Mouse (Mus musculus): ENCODE results near the gene Pex6.
"Not testable (repeated sequence)": the region's sequence is repeated elsewhere in the genome, so short reads cannot be mapped to it uniquely, and the experiment has no call there.

Gene Pex6

DNA sequence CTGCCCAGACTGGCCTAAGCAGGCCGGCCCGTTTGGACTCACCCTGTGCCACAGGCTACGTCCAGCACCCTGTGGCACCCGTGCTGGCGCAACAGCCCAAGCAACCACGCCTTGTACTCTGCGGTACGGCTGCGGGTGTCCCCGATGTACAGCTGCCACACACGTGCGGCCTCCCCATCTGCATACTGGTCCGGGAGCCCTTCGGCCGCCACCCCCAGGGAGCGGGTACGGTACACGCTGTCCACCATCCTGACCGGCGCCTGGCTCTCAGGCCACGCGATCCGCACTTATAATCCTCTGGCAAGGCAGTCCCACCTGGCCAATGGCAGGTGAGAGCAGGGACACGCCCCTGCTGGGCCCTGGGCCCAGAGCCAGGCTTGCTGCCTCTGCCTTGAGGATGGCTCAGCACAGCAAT is 17.6 kb downstream of the Pex6 start, which contains the start of gene Gnmt:
Gene Gnmt (minus strand): TSS at position 265 of the 415 bp plus-strand sequence.
- in situ Hi-C loops (cut with MboI; ENCODE audit: low sequenced_read_pairs) = no loop called here

DNA sequence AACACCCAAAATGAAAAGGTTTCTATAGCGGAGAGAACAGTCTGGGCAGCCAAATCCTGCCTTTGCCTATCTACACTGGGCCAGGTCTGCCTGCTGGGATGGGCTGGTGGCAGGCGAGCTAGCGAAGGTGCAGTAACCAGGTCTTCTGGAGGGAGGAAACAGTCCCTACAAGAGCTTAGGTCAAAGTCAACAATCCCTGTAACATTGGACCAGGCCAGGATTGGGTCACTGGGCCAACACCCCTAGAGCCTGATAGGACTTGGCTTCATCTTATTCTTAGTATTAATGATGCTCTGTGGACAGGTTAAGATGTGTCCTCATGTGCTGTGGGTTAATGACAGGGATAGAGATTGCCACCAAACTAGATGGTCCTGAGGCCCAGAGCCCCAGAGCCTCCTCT is 22.8 kb downstream of the Pex6 start:
- in situ Hi-C loops (cut with MboI; ENCODE audit: low sequenced_read_pairs) = no loop called here

DNA sequence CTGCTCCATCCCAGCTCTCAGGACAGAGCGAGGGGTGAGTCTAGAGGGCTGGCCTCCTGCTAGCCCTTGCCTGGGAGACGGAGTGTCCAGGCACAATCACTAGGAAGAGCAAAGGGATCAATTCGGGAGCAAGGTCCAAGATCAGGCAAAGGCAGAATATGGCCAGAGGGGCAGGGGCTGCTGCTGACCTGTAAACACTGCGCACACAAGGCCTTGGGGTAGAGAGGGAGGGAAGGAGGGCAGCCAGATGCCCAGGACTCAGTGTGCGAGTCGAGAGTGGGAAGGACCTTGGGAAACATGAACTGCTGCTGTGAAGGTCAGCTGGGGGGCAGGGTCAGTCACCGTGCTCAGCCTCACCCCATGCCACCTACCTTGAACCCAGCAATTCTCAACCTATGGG is 24.0 kb downstream of the Pex6 start:
- in situ Hi-C loops (cut with MboI; ENCODE audit: low sequenced_read_pairs) = no loop called here

DNA sequence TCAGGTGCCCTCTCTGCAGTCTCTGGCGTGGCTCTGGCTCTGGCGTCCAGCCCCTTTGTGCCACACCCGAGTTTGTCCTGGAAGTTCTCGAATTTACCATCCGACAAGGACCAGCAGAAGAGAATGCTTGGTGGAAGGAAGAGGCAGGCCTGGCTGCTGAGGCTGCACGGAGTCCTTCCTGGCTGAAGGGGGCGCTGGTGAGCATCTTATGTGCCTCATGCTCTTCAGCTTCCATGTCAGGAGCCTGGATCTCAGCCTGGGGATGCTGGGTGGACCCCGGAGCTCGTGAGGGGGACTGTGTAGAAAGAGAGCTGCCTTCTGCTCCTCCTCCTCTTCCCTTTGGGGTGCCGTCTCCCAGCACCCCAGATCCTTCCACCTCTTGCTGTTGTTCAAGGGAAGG is 24.9 kb downstream of the Pex6 start:
- in situ Hi-C loops (cut with MboI; ENCODE audit: low sequenced_read_pairs) = no loop called here

DNA sequence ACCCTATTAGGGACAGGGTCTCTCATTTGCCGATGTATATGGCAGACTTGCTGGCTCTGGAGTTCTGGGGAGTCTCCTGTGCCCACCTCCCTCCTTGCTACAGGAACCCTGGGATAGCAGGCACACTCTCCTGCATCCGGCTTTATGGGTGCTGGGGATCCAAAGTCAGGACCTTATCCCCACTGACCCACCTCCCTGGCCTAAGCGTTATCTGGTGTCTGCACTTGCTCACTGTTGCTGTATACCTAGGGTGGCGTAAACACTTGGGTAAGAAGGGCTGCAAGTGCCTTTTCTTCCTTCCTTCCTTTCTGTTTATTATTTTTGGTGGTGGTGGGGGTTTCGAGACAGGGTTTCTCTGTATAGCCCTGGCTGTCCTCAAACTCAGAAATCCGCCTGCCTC is 30.0 kb downstream of the Pex6 start:
- in situ Hi-C loops (cut with MboI; ENCODE audit: low sequenced_read_pairs) = no loop called here

DNA sequence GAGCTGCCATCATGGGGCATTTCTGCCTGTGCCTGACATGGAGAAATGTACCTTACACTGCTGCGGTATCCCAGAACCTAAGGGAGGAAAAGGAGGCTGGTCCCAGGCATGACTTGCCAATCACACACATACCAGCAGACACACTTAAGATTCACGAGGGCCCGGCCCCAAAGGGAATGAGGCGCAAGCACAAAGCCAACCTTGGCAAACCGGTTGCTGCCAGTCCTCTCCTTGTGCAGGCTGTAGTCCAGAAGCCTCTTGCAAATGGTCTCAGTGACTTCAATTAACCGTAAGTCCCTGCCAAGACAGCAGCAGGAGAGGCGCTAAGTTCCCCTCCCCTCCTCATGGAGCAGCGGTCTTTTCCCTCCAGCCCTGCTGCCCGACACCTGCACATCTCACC is 31.7 kb downstream of the Pex6 start:
- in situ Hi-C loops (cut with MboI; ENCODE audit: low sequenced_read_pairs) = no loop called here

DNA sequence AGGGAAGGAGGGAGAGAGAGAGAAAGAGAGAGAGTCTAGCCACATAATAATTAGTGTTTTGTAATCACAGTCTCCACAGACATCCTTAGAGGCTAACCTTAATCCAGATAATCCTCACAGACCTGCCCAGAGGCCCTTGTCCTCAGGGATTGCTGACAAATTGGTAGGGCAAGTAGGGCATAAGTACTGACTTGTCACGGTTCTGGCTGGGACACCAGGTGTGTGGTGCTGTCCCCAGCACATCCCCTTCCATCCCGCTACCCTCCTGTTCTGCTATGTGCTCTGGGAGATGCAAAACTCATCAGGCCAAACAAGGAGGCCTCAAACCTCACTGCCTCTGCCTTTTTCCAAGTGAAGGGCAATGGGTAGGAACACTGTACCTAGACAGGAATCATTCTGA is 34.2 kb downstream of the Pex6 start:
- in situ Hi-C loops (cut with MboI; ENCODE audit: low sequenced_read_pairs) = no loop called here

DNA sequence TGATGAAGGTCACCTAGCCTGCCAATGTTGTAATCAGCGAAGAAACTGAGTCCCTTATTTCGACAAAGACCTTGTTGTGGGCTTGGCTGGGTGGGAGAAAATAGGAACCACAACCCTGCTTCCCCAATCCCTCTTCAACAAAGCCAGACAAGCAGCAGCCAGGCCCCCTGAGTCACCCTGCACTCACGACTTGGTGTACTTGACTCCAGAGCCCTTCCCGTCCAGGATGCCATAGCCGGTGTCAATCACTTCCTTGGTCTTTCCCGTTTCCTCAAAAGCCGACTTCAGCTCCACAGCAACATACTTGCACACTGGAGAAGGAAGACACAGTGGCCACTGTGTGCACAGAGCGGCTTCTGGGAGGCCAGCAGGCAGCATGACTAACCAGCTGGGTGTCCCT is 36.0 kb downstream of the Pex6 start:
- in situ Hi-C loops (cut with MboI; ENCODE audit: low sequenced_read_pairs) = no loop called here

DNA sequence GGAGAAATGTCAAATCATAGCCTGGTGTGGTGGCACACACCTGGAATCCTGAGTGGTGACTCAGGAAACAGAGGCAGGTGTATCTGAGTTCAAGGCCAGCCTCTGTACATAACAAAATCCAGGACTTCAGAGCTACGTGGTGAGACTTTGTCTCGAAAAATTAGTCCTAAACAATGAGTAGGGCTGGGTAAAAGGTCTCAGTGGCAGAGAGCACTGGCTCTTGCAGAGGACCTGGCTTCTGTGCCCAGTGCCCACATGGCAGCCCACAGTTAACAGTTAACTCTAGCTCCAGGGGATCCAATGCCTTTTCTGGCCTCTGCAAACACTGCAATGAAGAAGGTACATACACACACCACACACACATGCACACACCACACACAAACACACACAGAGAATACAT is 36.5 kb downstream of the Pex6 start:
- in situ Hi-C loops (cut with MboI; ENCODE audit: low sequenced_read_pairs) = no loop called here

DNA sequence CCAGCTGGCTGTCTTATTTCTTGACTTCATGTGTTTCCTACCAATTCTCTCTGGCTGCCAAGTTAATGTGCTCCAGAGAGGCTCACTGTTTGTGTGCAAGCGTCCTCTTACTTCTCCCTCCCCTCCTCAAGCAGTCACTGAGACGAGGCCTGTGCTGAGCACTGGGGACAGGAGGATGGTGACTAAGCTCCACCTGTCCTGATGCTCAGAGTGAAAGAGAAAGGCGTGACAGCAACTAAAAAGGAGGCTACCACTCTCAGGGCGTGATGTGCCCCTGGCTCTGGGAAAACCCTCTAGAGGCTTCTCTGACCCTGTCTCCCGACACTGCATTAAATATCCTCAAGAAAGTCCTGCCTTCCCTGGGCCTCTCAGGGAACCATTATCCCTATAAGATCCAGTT is 38.0 kb downstream of the Pex6 start:
- in situ Hi-C loops (cut with MboI; ENCODE audit: low sequenced_read_pairs) = no loop called here

DNA sequence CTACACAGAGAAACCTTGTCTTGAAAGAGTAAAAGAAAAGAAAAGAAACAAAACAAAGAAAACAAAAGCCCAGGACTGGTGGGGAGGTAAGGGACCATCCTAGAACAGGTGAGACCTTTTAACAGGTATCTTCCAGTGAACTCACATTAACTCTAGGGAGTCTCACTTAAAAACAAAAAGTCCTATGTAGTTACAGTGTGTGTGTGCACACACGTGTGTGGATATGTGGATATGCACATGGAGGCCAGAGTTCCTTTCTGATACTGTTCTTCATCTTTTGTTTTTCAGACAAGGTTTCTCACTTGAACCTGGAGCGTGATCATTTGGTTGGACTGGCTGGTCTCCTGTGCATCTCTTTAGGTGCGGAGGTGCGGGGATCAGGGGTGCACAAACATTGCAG is 39.3 kb downstream of the Pex6 start:
- in situ Hi-C loops (cut with MboI; ENCODE audit: low sequenced_read_pairs) = no loop called here

DNA sequence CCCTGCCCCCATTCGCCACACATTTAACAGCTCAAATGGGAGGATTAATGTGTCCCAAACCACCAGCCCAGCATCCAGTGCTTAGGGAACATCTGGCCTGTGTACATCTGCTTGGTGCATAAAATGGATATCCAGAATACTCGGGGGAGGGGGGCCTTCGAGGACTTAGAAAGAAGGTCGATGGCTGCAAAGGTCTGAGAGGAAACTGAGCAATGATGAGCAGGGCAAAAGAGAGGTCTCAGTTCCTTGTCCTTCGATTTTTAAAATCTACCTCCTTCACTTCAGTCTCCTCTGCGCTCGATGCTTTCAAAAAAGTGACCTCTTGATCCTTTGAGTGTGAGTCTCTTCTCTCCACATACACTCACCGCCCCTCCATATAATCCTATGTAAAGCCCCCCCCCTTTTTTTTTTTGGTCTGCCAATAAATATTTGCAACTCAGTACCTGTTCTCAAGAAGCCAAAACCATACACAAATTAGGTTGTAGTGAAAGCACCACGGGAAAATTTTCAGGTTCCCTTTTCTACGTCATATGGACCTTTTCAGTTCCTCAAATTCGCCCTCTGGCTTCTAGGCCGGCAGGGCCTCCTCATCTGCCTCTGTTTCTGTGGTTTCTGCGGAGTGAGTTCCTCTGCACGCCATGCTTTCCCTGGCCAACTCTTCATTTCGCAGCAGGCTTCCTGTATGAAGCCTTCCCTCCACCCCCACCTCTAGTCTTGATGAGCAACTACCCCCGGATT is 40.0 kb downstream of the Pex6 start:
- in situ Hi-C loops (cut with MboI; ENCODE audit: low sequenced_read_pairs) = no loop called here

DNA sequence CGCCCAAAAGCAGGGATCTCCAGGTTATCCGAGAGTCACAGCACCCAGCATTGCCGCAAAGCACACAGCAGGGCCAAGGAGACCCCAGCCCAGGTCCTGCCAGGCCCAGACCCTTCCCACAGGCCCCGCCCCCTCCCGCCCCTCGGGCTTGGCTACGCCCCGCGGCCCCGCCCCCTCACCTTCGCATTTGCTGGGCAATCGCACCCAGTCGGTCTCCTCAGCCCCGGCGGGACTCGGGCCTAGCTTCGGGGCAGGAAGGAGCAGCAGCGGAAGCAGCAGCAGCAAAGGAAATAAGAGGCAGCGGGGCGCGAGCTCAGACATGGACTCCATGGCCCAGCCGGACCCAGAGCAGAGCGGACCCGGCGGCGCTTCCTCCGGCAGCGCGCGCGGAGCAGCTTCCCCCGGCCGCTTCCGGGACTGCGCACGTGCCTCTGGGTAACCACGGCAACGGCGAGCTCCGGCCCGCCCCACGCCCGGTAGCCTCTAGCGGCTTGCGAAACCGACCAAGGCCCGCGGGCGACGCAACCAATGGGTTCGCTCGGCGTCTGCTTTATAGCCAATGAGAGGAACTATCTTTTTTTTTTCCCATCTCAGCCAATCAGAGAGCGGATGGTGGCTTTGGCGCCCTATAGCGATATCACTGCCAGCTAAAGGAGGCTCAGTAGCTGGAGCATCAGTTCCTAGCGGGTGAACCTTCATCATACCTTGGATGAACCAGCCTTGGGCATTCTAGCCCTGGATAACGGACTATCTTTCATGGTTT is 40.7 kb downstream of the Pex6 start, which contains the start of gene Cnpy3:
Gene Cnpy3 (minus strand): TSS at position 421 of the 763 bp plus-strand sequence.
- in situ Hi-C loops (cut with MboI; ENCODE audit: low sequenced_read_pairs) = no loop called here

DNA sequence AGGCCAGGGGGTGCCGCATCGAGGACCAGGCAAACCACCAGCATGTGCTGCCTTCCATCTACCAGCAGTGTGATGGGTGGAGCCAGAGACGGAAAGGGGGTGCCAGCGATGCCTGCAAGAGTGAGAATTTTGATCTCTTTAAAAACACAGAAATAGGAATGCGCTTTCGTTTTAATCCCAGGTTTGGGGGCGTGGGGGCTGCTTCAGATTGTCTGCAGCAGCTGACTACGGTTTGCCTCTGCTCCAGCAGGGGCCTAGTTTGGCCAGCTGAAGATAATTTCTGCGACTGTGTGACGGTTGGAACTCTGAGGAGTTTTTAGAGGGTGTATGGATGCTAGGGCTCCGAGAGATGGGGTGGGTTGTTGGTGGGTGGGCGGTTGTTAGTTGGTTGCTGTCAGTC is 47.5 kb downstream of the Pex6 start:
- in situ Hi-C loops (cut with MboI; ENCODE audit: low sequenced_read_pairs) = no loop called here

DNA sequence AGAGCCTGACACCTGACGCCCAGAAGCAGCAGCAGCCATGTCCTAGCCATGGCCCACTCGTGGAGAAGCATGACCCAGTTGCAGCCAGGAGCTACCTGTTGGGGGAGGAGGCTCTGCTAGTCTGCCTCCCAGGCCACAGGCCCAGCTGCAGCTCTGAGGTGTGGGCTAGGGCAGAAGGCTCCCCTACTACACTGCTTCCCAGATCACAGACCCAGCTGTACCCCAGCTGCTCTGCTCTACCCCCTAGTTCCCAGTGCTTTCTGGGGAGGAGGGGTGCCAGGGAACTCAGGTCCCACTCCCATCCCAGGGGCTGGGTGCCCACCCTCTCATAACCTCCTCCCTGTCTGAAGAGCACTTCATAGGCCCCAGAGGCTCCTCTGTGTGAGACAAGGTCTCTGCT is 52.3 kb downstream of the Pex6 start, which contains the start of gene Ptcra:
Gene Ptcra (minus strand): TSS at position 169 of the 400 bp plus-strand sequence.
- in situ Hi-C loops (cut with MboI; ENCODE audit: low sequenced_read_pairs) = no loop called here

DNA sequence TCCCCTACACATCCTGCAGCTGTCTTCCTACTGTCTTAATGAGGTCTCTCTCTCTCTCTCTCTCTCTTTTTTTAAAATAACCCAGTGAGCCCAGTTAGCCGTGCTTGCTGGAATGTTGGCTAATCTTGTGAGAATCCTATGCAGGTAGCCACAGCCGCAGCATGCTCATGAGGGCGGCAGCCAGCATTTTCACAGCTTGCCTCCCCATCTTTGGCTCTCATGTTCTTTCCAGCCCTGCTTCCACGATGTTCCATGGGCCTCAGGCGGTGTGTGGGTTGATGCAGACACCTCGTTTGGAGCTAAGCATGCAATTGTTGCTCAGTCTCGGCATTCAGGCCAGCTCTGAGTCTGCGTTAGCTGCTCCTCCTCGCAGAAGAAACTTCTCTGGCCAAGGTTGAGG is 53.7 kb downstream of the Pex6 start:
- in situ Hi-C loops (cut with MboI; ENCODE audit: low sequenced_read_pairs) = not testable (repeated sequence)

DNA sequence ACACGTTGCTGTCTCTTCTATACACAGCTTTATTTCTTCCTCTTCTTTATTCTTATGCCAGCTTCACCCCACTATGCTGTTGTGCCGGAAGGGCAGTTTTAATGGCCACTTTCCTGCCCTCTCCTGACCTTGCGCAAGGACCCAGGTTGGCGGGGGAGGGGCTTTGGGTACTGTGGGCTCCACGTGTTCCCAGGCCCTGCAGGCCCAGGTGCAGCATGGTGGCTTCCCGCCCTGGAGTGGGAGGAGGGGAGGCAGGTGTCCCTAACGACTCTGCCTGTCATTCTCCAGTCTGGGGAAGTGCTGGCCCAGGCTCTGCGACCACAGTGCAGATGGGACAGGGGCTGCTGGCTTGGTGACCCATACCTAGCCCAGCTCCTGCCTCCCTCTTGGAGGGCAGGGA is 56.6 kb downstream of the Pex6 start:
- in situ Hi-C loops (cut with MboI; ENCODE audit: low sequenced_read_pairs) = no loop called here

DNA sequence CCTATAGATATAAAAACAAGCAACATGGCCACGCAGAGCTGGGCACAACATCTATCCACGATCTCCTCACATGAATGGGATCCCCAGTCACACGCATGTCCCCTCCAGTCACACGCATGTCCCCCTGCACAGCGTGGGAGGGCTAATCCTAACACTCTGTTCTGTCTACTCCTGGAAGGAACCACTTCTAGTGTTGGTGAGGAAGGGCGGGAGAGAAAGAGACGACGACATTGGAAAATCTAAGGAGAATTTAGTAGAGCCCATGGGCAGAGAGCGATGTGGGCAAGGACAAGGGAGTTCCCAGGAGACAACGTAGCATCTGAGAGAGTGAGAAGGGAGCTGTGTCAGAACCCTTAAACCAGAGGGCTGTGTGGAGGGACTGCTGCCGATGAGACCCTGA is 59.3 kb downstream of the Pex6 start:
- in situ Hi-C loops (cut with MboI; ENCODE audit: low sequenced_read_pairs) = no loop called here

DNA sequence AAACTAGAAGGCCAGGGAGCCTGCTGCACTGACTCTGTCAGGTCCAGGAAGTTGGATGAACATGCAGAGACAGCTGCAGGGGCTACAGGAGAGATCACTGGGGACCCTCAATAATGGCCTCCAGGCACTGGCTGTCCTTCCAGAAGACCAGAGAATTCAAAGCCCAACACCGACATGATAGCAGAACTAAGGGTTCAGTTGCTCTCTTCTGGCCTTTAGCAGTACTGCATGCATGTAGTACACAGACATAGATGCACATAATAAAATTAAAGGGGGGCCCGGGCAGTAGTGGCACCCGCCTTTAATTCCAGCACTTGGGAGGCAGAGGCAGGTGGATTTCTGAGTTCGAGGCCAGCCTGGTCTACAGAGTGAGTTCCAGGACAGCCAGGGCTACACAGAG is 59.8 kb downstream of the Pex6 start:
- in situ Hi-C loops (cut with MboI; ENCODE audit: low sequenced_read_pairs) = no loop called here

DNA sequence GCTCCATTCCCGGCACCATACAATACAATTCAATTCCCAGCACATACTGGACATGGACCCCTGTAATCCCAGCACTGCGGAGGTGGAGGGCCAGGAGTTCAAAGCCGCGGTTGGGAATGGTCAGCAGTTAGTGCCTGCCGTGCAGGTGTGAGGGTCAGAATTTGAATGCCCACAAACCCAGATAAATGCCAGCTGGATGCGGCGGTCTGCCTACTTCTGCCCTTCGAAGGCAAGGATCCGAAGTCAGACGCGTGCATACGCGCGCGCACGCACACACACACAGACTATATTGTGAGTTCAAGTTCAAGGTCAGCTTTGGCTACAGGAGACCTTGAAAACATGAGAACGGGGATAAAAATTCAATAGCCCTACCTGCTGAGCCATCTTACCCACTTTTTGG is 60.4 kb downstream of the Pex6 start:
- in situ Hi-C loops (cut with MboI; ENCODE audit: low sequenced_read_pairs) = no loop called here

DNA sequence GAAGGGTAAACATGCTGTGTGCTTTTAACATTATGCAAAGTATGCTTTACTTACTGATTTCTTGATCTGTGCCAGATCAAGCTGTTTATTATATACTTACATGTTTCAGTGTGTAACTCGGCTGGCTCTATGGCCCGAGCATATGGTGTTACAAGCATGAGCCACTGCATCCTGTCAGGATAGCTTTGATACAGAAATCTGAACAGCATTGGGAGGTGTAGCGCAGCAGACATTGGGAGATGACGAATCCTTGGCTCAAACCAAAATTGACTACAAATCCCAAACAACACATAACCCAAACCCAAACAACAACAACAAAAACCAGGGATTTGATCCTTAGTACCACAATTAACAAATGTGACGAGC is 60.8 kb downstream of the Pex6 start:
- in situ Hi-C loops (cut with MboI; ENCODE audit: low sequenced_read_pairs) = no loop called here

Measured in CH12F3 (cell line).